Mouse (Mus musculus) CH12.LX (cell line): Measurements from ENCODE around the gene Olfr552. TPM values are rescaled to one million over a fixed set of nuclear protein-coding genes. Genes with fewer than 3 reads are reported as not detected.
A peak's percentile ranks its signal among the peaks of the same experiment; 100 is the strongest.

Experiments
- DNase-seq: peaks from one replicate; pipeline ENCODE4 v3.0.0-alpha.2; 2013; ENCODE audit errors: extremely low read depth
- H3K27ac ChIP-seq: 2 replicates; pipeline ENCODE4 v1.5.1; 2012; ENCODE audit warnings: low read depth, mild to moderate bottlenecking, control low read depth, moderate library complexity; ENCODE audit not compliant: insufficient read depth
- H3K27me3 ChIP-seq: replicated peaks from 2 replicates; pipeline ENCODE3; 2012; ENCODE audit warnings: inconsistent platforms
- H3K36me3 ChIP-seq, 2 experiments: replicated peaks in 1 of 2; 2 replicates each; pipeline versions ENCODE3 to v1.6.1; 2012; ENCODE audit warnings: inconsistent platforms in 1 of 2, low read length in 1 of 2, mild to moderate bottlenecking in 1 of 2, mixed read lengths in 1 of 2, moderate library complexity in 1 of 2; ENCODE audit not compliant: control insufficient read depth in 1 of 2, insufficient read depth in 1 of 2
- H3K4me1 ChIP-seq, 2 experiments: 2 replicates each; pipeline ENCODE4 v1.6.1; 2012; ENCODE audit warnings: inconsistent platforms in 1 of 2, moderate library complexity in 1 of 2; ENCODE audit not compliant: insufficient read depth in 2 of 2, control insufficient read depth in 1 of 2
- H3K4me2 ChIP-seq: 2 replicates; pipeline ENCODE4 v1.6.1; 2012; ENCODE audit warnings: low read depth, mild to moderate bottlenecking, control low read depth; ENCODE audit not compliant: poor library complexity, insufficient read depth, severe bottlenecking
- H3K4me3 ChIP-seq, 3 experiments: fragments of 150-350 bp in 1 of 3; sonication (generic) in 1 of 3; replicated peaks in 1 of 3; 2 replicates each; pipeline versions ENCODE3 to v1.5.1; 2011 to 2012; ENCODE audit warnings: low read depth in 2 of 3, low read length in 2 of 3, mild to moderate bottlenecking in 2 of 3, moderate library complexity in 2 of 3, control low read depth in 1 of 3, improper control_type of control experiment in 1 of 3, inconsistent platforms in 1 of 3, mixed read lengths in 1 of 3; ENCODE audit not compliant: poor library complexity in 1 of 3
- H3K79me2 ChIP-seq: replicated peaks from 2 replicates; pipeline ENCODE4 v1.6.1; 2012; ENCODE audit warnings: mild to moderate bottlenecking, moderate library complexity; ENCODE audit not compliant: control insufficient read depth, poor library complexity, insufficient read depth, severe bottlenecking; ENCODE audit errors: extremely low read depth
- H3K9ac ChIP-seq: 2 replicates; pipeline ENCODE4 v1.6.1; 2012; ENCODE audit warnings: low read depth, mild to moderate bottlenecking, control low read depth, moderate library complexity; ENCODE audit not compliant: insufficient read depth
- H3K9me3 ChIP-seq: replicated peaks from 2 replicates; pipeline ENCODE3; 2012; ENCODE audit warnings: low read length, inconsistent platforms, mixed read lengths
- BHLHE40 ChIP-seq: IDR thresholded peaks from 2 replicates; pipeline ENCODE4 v1.6.1; 2011; ENCODE audit warnings: mild to moderate bottlenecking, low read depth, low read length, improper control_type of control experiment
- CTCF ChIP-seq, 2 experiments: IDR thresholded peaks in 1 of 2; conservative IDR thresholded peaks in 1 of 2; 2 replicates each; pipeline ENCODE4 v1.5.1; 2011 to 2012; ENCODE audit warnings: low read depth in 2 of 2, low read length in 2 of 2, improper control_type of control experiment in 1 of 2, inconsistent platforms in 1 of 2, mild to moderate bottlenecking in 1 of 2, moderate library complexity in 1 of 2
- KAT2A ChIP-seq: IDR thresholded peaks from 2 replicates; pipeline ENCODE4 v1.6.1; 2012; ENCODE audit warnings: low read length, improper control_type of control experiment, inconsistent platforms; ENCODE audit not compliant: insufficient replicate concordance
- MXI1 ChIP-seq: IDR thresholded peaks from 2 replicates; pipeline ENCODE4 v1.6.1; 2011; ENCODE audit warnings: mild to moderate bottlenecking, low read depth, low read length, improper control_type of control experiment
- MYC ChIP-seq: IDR thresholded peaks from 2 replicates; pipeline ENCODE4 v1.6.1; 2011; ENCODE audit warnings: low read depth, mild to moderate bottlenecking, improper control_type of control experiment, low read length
- PAX5 ChIP-seq: IDR thresholded peaks from 2 replicates; pipeline ENCODE4 v1.6.1; 2012; ENCODE audit warnings: low read length, inconsistent platforms, mixed read lengths
- POLR2AphosphoS2 ChIP-seq: IDR thresholded peaks from 2 replicates; pipeline ENCODE4 v1.6.1; 2011; ENCODE audit warnings: low read depth, low read length, improper control_type of control experiment
- RAD21 ChIP-seq: IDR thresholded peaks from 2 replicates; pipeline ENCODE4 v1.6.1; 2011; ENCODE audit warnings: low read depth, mild to moderate bottlenecking, low read length, improper control_type of control experiment, moderate library complexity
- RCOR1 ChIP-seq: conservative IDR thresholded peaks from 2 replicates; pipeline ENCODE4 v1.6.1; 2012; ENCODE audit warnings: low read depth, mild to moderate bottlenecking, inconsistent platforms, low read length, improper control_type of control experiment
- SMC3 ChIP-seq: IDR thresholded peaks from 2 replicates; pipeline ENCODE4 v1.6.1; 2011; ENCODE audit warnings: low read depth, low read length, improper control_type of control experiment
- UBTF ChIP-seq: IDR thresholded peaks from 2 replicates; pipeline ENCODE4 v1.6.1; 2012; ENCODE audit warnings: low read depth, mild to moderate bottlenecking, inconsistent platforms, low read length, improper control_type of control experiment, moderate library complexity
- USF1 ChIP-seq: IDR thresholded peaks from 2 replicates; pipeline ENCODE4 v1.6.1; 2014; ENCODE audit warnings: low read depth, mild to moderate bottlenecking, inconsistent platforms, low read length, improper control_type of control experiment
- ZKSCAN1 ChIP-seq: IDR thresholded peaks from 2 replicates; pipeline ENCODE4 v1.6.1; 2012; ENCODE audit warnings: low read depth, inconsistent platforms, low read length, improper control_type of control experiment, borderline replicate concordance
- ZNF384 ChIP-seq: IDR thresholded peaks from 2 replicates; pipeline ENCODE4 v1.6.1; 2012; ENCODE audit warnings: low read depth, low read length, improper control_type of control experiment, inconsistent platforms
- dilution Hi-C: fragments of 300-500 bp; cut with MboI; formaldehyde crosslinking; loops from 2 replicates; pipeline ENCODE4 v1.14.3; 2020; ENCODE audit warnings: low sequenced_read_pairs; ENCODE audit not compliant: extremely low pct_unique_long_range_greater_than_20kb, extremely low pct_ligation_motif_present
- in situ Hi-C: fragments of 300-500 bp; cut with MboI; formaldehyde crosslinking; loops from 3 replicates; pipeline ENCODE4 v1.14.3; 2019; ENCODE audit warnings: low sequenced_read_pairs, low pct_ligation_motif_present, low pct_unique_long_range_greater_than_20kb, mixed read lengths
- polyA plus RNA-seq: library from polyadenylated mRNA; unstranded; fragments of >175 nt; gene quantifications from 2 replicates; pipeline ENCODE4 v1.2.1, GENCODE M21; 2012; ENCODE audit warnings: low read depth; ENCODE audit not compliant: insufficient read length
- total RNA-seq, 2 experiments: library from RNA; depleted of rRNA; stranded (reverse); fragments of 300-350 nt in 1 of 2; fragments of >200 nt in 1 of 2; gene quantifications; 2 replicates each; pipeline ENCODE4 v1.2.3; 2012 to 2014

Gene Olfr552
- total and polyA plus RNA-seq, 3 experiments: 0.16 TPM; not detected in 2

GRCm38 (mm10) chr7:102566219-102566618 is 31.4 kb upstream of the Olfr552 start:
- H3K27ac ChIP-seq: no peak overlapping the region
- H3K4me3 ChIP-seq: no peak overlapping the region
- H3K36me3 ChIP-seq: peaks cover 10 to 24% of the 10 kb centered on the region in 2 experiments
- no peaks in the 10 kb centered on the region for H3K27me3 ChIP-seq
- H3K9me3 ChIP-seq: no peaks in the 10 kb centered on the region
- TF ChIP-seq RAD21 (peak; percentile 18), UBTF (no peak), SMC3 (peak; percentile 22; the same call in 1 of the 2 replicates), CTCF (conservative IDR thresholded peaks at IDR 0.05 in 1 of 2, IDR thresholded peaks at IDR 0.05 in 1 of 2; ENCODE audit: low read depth in 2 of 2, low read length in 2 of 2) (peak; percentile 38 to 59; a peak in 3 of 4 replicates)
- TF ChIP-seq, all 38 proteins: peak for 3
- Histone ChIP-seq H3K9ac (no peak overlapping the region), H3K79me2 (no peaks in the 10 kb centered on the region; the same call in 1 of the 2 replicates), H3K4me2 (no peak overlapping the region), H3K4me1 (peaks cover 4 to 21% of the 10 kb centered on the region in 2 experiments)
- peak; percentile 12 for DNase-seq
- in situ Hi-C loops: no loop called here
- dilution Hi-C loops: no loop called here

- DNase-seq: no peak
- TF ChIP-seq USF1 (no peak), ZKSCAN1 (no peak), RCOR1 (no peak), RAD21 (no peak), BHLHE40 (no peak), KAT2A (no peak), MXI1 (no peak), ZNF384 (no peak), MYC (no peak), PAX5 (no peak), POLR2AphosphoS2 (no peak)
- dilution Hi-C loops: no loop called here
- Histone ChIP-seq H3K9me3 (no peaks in the 10 kb centered on the region), H3K27ac (no peak within 1 kb of the TSS), H3K36me3 (no peaks in the 10 kb centered on the region), H3K4me1 (peaks cover 0 to 2% of the 10 kb centered on the region in 2 experiments; a peak in 1 of 4 replicates), H3K79me2 (no peaks in the 10 kb centered on the region; the same call in 1 of the 2 replicates), H3K9ac (no peak within 1 kb of the TSS), H3K4me3 (no peak within 1 kb of the TSS), H3K4me2 (no peak within 1 kb of the TSS), H3K27me3 (no peaks in the 10 kb centered on the region)
- in situ Hi-C loops: no loop called here
These were observed 26.4 kb upstream of the Olfr552 start, which contains the start of gene Olfr550 for GRCm38 (mm10) chr7:102571142-102571541. Olfr550 (plus strand) TSS chr7:102571442.
